Mouse (Mus musculus) brain, embryonic 14.5 days (tissue): ENCODE data around the gene Apon.

Experiments used
- CTCF ChIP-seq: fragments of 200-500 bp; IDR thresholded peaks from 2 replicates; pipeline ENCODE4 v1.5.1; 2012; ENCODE audit warnings: inconsistent platforms, mild to moderate bottlenecking, moderate library complexity, borderline replicate concordance; ENCODE audit not compliant: insufficient read depth, insufficient read length; ENCODE audit errors: extremely low read depth
- POLR2A ChIP-seq: fragments of 200-500 bp; IDR thresholded peaks from 2 replicates; pipeline ENCODE4 v1.6.1; 2012; ENCODE audit warnings: mild to moderate bottlenecking, inconsistent platforms, borderline replicate concordance; ENCODE audit not compliant: poor library complexity, insufficient read depth, insufficient read length, severe bottlenecking; ENCODE audit errors: extremely low read depth

GRCm38 (mm10) chr10:128303126-128304021 lies 49.5 kb downstream of the Apon start, which contains the start of gene Pan2:
- TF ChIP-seq CTCF: no peak
- TF ChIP-seq POLR2A: 0 out of 2 replicates have a peak, but pooled peaks have one; percentile 39
